Mouse (Mus musculus) liver, embryonic 13.5 days (tissue): ENCODE results near the gene Zfp423. TPM values are rescaled to one million over a fixed set of nuclear protein-coding genes. Genes with fewer than 3 reads are reported as not detected.

ENCODE experiments used
- ATAC-seq: fragments of 200-750 bp; cut with Nextera tagmentation; 2 replicates; pipeline ENCODE4 v1.8.0; 2017; ENCODE audit warnings: low read depth, mild to moderate bottlenecking, moderate number of reproducible peaks, moderate library complexity
- DNase-seq: peaks from one replicate; pipeline ENCODE4 v3.0.0; 2022
- H3K27ac ChIP-seq: fragments of 300-500 bp; sonication (generic); 2 replicates; pipeline ENCODE4 v1.5.1; 2015; ENCODE audit warnings: moderate library complexity, mild to moderate bottlenecking, inconsistent platforms
- H3K27me3 ChIP-seq: fragments of 300-500 bp; sonication (generic); 2 replicates; pipeline ENCODE4 v1.6.1; 2015; ENCODE audit warnings: mild to moderate bottlenecking, inconsistent platforms
- H3K36me3 ChIP-seq: fragments of 300-500 bp; sonication (generic); 2 replicates; pipeline ENCODE4 v1.6.1; 2015; ENCODE audit warnings: mild to moderate bottlenecking, inconsistent platforms
- H3K4me1 ChIP-seq: fragments of 300-500 bp; sonication (generic); replicated peaks from 2 replicates; pipeline ENCODE4 v1.6.1; 2015; ENCODE audit warnings: inconsistent platforms
- H3K4me2 ChIP-seq: fragments of 300-500 bp; sonication (generic); 2 replicates; pipeline ENCODE4 v1.6.1; 2015; ENCODE audit warnings: inconsistent platforms, mild to moderate bottlenecking, moderate library complexity
- H3K4me3 ChIP-seq: fragments of 300-500 bp; sonication (generic); replicated peaks from 2 replicates; pipeline ENCODE4 v1.5.1; 2015; ENCODE audit warnings: mild to moderate bottlenecking, inconsistent platforms
- H3K9ac ChIP-seq: fragments of 300-500 bp; sonication (generic); 2 replicates; pipeline ENCODE4 v1.6.1; 2015; ENCODE audit warnings: mild to moderate bottlenecking, inconsistent platforms
- H3K9me3 ChIP-seq: fragments of 300-500 bp; sonication (generic); replicated peaks from 2 replicates; pipeline ENCODE4 v1.6.1; 2016; ENCODE audit warnings: inconsistent platforms
- WGBS: fragments of 180-500 bp; shearing (Covaris S2); methylation state at CpG from one replicate; pipeline ENCODE4 v1.1.7; 2015; ENCODE audit not compliant: insufficient replicate concordance; 5-methylcytosine and 5-hydroxymethylcytosine counted together
- polyA plus RNA-seq: library from polyadenylated mRNA; unstranded; fragments of >200 nt; fragmentation: Nextera tagmentation; extraction: Ambion mirVana; gene quantifications from 2 replicates; pipeline ENCODE4 v1.2.1, GENCODE M21; 2015

The Zfp423 gene
- polyA plus RNA-seq, 1 experiment from 2014 or later: 0.69 TPM

DNA sequence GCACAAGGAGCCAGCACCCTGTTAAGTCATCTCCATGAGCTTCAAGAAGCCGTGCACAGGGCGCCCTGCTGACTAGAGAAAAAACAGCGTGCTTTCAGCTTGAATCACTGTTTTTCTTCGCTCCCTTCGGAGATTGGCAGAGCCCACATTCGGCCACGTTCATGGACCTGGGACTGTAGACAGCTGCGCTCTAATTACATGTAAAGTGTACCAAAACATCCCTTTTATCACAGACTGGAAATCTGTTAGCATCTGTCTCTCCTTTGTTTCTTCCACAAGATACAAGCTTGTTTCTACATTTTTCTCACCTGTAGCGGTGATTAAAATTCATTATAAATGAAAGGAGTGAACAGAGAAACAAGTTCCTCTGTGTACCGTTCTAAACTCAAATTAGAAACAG is 164.8 kb downstream of the Zfp423 start:
- ATAC-seq (no peak), DNase-seq (no peak)
- Histone ChIP-seq H3K4me3 (no peak overlapping the region), H3K4me1 (no peaks in the 10 kb centered on the region), H3K9ac (no peak overlapping the region), H3K27ac (no peak overlapping the region), H3K9me3 (no peaks in the 10 kb centered on the region), H3K4me2 (no peak overlapping the region), H3K36me3 (no peaks in the 10 kb centered on the region), H3K27me3 (no peaks in the 10 kb centered on the region)
- 74% methylated on average over 10 of the region's 10 CpGs for WGBS

- no peak overlapping the region for H3K4me2 ChIP-seq
- DNase-seq (no peak), ATAC-seq (no peak)
- H3K4me3 ChIP-seq: no peak overlapping the region
- no peak overlapping the region for H3K9ac ChIP-seq
- 64% methylated on average over 6 of the region's 6 CpGs for WGBS
- no peaks in the 10 kb centered on the region for H3K36me3 ChIP-seq
- H3K4me1 ChIP-seq: no peaks in the 10 kb centered on the region
- H3K9me3 ChIP-seq: no peaks in the 10 kb centered on the region
- no peaks in the 10 kb centered on the region for H3K27me3 ChIP-seq
- H3K27ac ChIP-seq: no peak overlapping the region
Measured at GRCm38 (mm10) chr8:87791103-87791502, 168.3 kb downstream of the Zfp423 start.

DNA sequence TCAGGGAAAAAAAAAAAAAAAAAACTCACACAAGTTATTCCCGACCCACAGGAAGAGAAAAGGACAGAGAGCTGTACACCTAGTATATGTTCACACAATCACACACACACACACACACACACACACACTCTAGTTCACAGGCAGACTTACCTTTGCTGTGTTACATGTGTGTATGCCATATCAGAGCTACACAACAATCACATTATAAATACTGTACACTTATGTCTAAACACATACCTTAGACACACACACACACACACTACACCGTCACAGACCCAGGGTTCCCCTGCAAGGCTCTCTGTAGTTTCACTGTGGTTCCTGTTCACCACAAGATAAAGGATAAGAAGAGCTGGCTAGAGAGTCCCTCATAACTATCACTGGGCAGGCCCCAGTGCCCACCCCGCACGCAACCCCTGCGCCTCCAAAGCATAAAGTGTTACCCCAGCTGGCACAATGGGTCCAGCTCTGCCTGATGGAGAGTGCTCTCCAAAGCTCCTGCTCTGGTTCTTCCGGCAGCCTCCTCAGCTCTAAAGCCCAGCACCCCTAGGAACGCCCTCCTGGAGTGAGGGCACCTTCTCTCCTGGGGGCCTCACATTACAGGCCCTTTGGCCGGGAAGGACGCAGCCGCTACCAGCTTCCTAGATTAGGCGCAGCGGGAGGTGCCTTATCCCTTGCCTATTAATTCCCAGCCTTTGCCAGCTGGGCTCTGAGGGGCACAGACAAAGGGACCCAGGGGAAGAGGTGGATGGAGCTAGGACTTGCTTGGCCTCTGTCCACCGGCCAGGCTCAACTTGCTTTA is 174.6 kb downstream of the Zfp423 start:
- Histone ChIP-seq H3K27me3 (no peaks in the 10 kb centered on the region), H3K4me3 (no peak overlapping the region), H3K9ac (no peak overlapping the region), H3K36me3 (no peaks in the 10 kb centered on the region), H3K4me2 (no peak overlapping the region), H3K27ac (no peak overlapping the region), H3K9me3 (no peaks in the 10 kb centered on the region), H3K4me1 (no peaks in the 10 kb centered on the region)
- DNase-seq (no peak), ATAC-seq (no peak)
- 68% methylated on average over 13 of the region's 13 CpGs for WGBS

DNA sequence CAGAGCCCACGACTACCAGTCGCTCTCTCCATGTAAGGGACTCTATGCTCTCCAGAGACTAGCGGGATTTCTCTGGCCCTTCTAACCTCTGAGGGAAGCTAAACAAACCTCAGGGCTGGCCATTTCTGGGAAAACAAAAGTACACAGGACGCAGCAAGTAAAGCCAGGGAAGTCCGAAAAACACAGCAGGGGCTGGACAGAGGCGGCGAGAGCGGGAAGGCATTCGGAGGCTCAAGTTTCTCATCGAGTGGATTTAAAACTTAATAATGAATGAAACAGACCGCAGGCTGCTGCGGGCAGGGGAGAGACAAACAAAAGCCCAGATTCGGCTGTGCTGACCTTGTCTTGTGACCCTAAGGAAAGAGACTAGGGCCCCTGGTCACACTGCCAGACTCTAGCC is 175.2 kb downstream of the Zfp423 start:
- no peak for DNase-seq

GRCm38 (mm10) chr8:87783198-87783597 is 176.2 kb downstream of the Zfp423 start:
- H3K4me1 ChIP-seq: no peaks in the 10 kb centered on the region
- no peak overlapping the region for H3K4me3 ChIP-seq
- no peaks in the 10 kb centered on the region for H3K9me3 ChIP-seq
- H3K9ac ChIP-seq: no peak overlapping the region
- H3K36me3 ChIP-seq: no peaks in the 10 kb centered on the region
- no peak for DNase-seq
- H3K4me2 ChIP-seq: no peak overlapping the region
- no peak for ATAC-seq
- WGBS: 67% methylated on average over 15 of the region's 15 CpGs
- no peaks in the 10 kb centered on the region for H3K27me3 ChIP-seq
- H3K27ac ChIP-seq: no peak overlapping the region

More for the DNA sequence above, 175.2 kb downstream of the Zfp423 start:
- WGBS: 56% methylated on average over 13 of the region's 13 CpGs
- Histone ChIP-seq H3K27ac (no peak overlapping the region), H3K9ac (no peak overlapping the region), H3K27me3 (no peaks in the 10 kb centered on the region), H3K36me3 (no peaks in the 10 kb centered on the region), H3K9me3 (no peaks in the 10 kb centered on the region), H3K4me3 (no peak overlapping the region), H3K4me1 (no peaks in the 10 kb centered on the region), H3K4me2 (no peak overlapping the region)
- no peak for ATAC-seq

- H3K9ac ChIP-seq: no peak overlapping the region
- ATAC-seq (no peak), DNase-seq (no peak)
- H3K4me1 ChIP-seq: no peaks in the 10 kb centered on the region
- H3K9me3 ChIP-seq: no peaks in the 10 kb centered on the region
- no peaks in the 10 kb centered on the region for H3K36me3 ChIP-seq
- no peaks in the 10 kb centered on the region for H3K27me3 ChIP-seq
- H3K4me2 ChIP-seq: no peak overlapping the region
- no peak overlapping the region for H3K27ac ChIP-seq
- no peak overlapping the region for H3K4me3 ChIP-seq
- 66% methylated on average over 8 of the region's 8 CpGs for WGBS
Measured at GRCm38 (mm10) chr8:87777586-87777985, 181.8 kb downstream of the Zfp423 start.

- ATAC-seq: no peak
- H3K27ac ChIP-seq: no peak overlapping the region
- H3K4me3 ChIP-seq: no peak overlapping the region
- H3K4me1 ChIP-seq: no peaks in the 10 kb centered on the region
- 63% methylated on average over 3 of the region's 3 CpGs for WGBS
- no peak overlapping the region for H3K4me2 ChIP-seq
- no peak overlapping the region for H3K9ac ChIP-seq
- H3K36me3 ChIP-seq: no peaks in the 10 kb centered on the region
- no peaks in the 10 kb centered on the region for H3K9me3 ChIP-seq
- no peaks in the 10 kb centered on the region for H3K27me3 ChIP-seq
- DNase-seq: no peak
Measured at GRCm38 (mm10) chr8:87775889-87776288, 183.5 kb downstream of the Zfp423 start.

DNA sequence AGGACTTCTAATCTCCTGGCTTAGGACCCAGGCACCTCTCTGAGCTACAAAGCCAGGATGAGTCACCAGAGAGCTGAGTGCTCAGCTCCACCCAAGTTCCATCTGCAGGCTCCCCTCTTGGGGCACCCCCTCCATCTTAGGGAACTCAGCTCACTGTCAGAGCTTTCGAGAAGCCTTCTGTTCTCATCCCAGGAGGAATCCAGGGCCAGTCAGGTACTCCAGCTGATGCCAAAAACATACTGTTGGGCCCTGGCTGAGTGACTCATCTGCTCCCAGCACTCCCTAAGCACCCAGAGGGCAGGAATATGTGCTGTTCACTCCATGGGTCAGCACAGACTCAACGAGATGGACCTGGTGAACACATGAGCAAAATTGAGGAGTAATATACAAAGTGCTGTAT is 184.4 kb downstream of the Zfp423 start:
- ATAC-seq: no peak
- no peak overlapping the region for H3K4me3 ChIP-seq
- H3K4me1 ChIP-seq: no peaks in the 10 kb centered on the region
- DNase-seq: no peak
- no peak overlapping the region for H3K4me2 ChIP-seq
- H3K36me3 ChIP-seq: no peaks in the 10 kb centered on the region
- H3K9me3 ChIP-seq: no peaks in the 10 kb centered on the region
- no peaks in the 10 kb centered on the region for H3K27me3 ChIP-seq
- 40% methylated on average over 2 of the region's 2 CpGs for WGBS
- H3K9ac ChIP-seq: no peak overlapping the region
- no peak overlapping the region for H3K27ac ChIP-seq

DNA sequence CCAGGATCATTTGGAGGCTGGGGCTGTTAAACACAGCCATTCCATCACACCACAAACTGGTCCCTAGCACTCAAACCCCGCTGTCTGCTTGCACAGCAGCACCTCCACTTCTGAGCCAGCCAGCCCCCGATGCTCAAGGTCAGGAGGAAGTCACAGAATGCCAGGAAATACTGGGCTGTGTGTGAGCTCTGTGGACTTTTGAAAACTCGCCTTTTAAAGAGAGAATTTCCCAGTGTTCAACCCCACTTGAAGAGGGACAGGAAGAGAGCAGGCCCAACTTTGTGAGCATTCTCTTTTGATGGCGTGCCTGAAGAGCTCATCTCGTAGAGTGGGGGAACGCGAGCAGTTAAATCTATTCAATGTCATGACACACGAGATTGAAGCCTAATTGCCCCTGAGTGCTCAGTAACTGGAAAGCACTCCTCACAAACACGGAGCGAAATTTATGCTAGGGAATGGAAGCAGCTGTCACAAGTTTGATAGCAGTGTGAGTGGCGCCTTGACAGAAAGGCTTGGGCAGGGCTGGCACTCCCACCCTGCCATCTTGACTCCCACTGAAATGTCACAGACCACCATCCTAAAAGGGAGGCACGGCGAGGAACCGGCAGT is 186.4 kb downstream of the Zfp423 start:
- Histone ChIP-seq H3K36me3 (no peaks in the 10 kb centered on the region), H3K9me3 (no peaks in the 10 kb centered on the region), H3K27me3 (no peaks in the 10 kb centered on the region), H3K9ac (no peak overlapping the region), H3K4me3 (no peak overlapping the region), H3K27ac (no peak overlapping the region), H3K4me1 (no peaks in the 10 kb centered on the region), H3K4me2 (no peak overlapping the region)
- DNase-seq: no peak
- no peak for ATAC-seq
- WGBS: 49% methylated on average over 14 of the region's 14 CpGs

DNA sequence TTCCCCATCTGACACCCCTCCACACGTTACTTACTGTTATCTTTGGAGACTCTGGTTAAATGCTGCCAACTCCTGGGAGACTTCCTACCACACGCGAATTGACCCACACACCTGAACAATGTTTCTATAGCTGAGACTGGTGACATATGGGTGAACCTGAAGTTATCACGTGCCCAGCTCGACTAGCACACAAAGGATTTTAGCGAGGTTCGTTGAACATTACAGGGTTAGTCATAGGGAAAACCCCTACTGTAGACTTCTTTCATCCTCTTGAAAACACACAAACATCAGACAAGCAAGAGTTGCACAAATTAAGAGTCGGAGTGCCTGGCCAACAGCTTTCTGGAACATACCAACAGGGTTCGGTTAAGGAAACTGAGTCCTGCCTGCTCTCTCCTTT is 191.5 kb downstream of the Zfp423 start:
- Histone ChIP-seq H3K27ac (no peak overlapping the region), H3K27me3 (no peaks in the 10 kb centered on the region), H3K36me3 (no peaks in the 10 kb centered on the region), H3K9me3 (no peaks in the 10 kb centered on the region), H3K4me1 (no peaks in the 10 kb centered on the region), H3K4me3 (no peak overlapping the region), H3K4me2 (no peak overlapping the region), H3K9ac (no peak overlapping the region)
- ATAC-seq (no peak), DNase-seq (no peak)
- WGBS: 66% methylated on average over 9 of the region's 9 CpGs

DNA sequence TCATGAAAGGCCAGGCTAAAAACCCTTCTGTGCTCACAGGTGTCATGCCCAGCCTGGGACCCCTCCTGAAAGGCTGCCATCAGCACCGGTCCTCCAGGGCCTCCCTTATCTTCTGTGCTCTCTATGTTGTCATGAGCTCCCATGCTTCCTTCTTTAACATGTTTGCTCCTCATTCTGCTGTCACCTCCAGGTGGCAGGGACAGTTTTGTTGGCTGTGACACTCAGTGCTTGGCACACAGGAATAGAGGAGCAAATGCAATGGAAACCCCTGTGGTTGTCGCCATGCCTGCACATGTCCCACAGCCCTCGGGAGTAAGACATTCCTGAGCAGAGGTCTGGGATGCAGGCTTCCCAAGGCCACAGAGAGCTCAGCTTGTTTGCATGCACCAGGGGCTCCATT is 194.1 kb downstream of the Zfp423 start:
- Histone ChIP-seq H3K9ac (no peak overlapping the region), H3K36me3 (no peaks in the 10 kb centered on the region), H3K9me3 (no peaks in the 10 kb centered on the region), H3K4me3 (no peak overlapping the region), H3K27ac (no peak overlapping the region), H3K4me1 (no peaks in the 10 kb centered on the region), H3K27me3 (no peaks in the 10 kb centered on the region), H3K4me2 (no peak overlapping the region)
- 62% methylated on average over 3 of the region's 3 CpGs for WGBS
- no peak for ATAC-seq
- no peak for DNase-seq

- H3K4me3 ChIP-seq: no peak overlapping the region
- no peaks in the 10 kb centered on the region for H3K4me1 ChIP-seq
- no peak for DNase-seq
- no peak overlapping the region for H3K27ac ChIP-seq
- no peak overlapping the region for H3K9ac ChIP-seq
- no peaks in the 10 kb centered on the region for H3K36me3 ChIP-seq
- no peaks in the 10 kb centered on the region; the same call in 1 of the 2 replicates for H3K27me3 ChIP-seq
- no peaks in the 10 kb centered on the region for H3K9me3 ChIP-seq
- WGBS: 72% methylated on average over 8 of the region's 8 CpGs
- ATAC-seq: no peak
- H3K4me2 ChIP-seq: no peak overlapping the region
Measured at GRCm38 (mm10) chr8:87758750-87759149, 200.6 kb downstream of the Zfp423 start.
